Mouse (Mus musculus) fibroblast of lung, adult 2 months (primary cell): ENCODE measurements at regions not wholly inside any gene's neighbourhood (a gene's known extent, or its start where the extent isn't known, plus 50 kb on each side); places are given as distances from the start of the nearest gene placed in this dataset.

Experiments
- DNase-seq: peaks from one replicate; pipeline ENCODE4 v3.0.0-alpha.2; 2011; ENCODE audit warnings: low read depth

DNA sequence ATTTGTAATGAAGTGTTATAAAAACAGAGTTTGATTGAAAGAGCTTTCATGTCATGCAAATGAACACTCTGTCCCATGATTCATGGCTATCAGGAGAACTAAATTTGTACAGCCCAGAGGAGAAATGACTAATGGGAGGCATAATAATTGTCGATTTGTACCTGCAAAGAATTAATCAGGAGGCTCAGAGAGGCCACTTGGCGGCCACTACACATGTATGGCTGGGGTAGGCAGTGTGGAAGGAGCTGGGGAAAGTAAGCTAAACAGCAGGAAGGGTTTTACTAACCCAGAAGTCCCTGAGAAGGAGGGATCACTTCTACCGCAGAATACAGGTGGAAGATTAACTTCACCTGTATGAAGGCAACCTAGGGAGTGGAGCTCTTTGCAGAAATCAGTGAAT lies 145.9 kb upstream of the Vstm2b start:
- no peak for DNase-seq

DNA sequence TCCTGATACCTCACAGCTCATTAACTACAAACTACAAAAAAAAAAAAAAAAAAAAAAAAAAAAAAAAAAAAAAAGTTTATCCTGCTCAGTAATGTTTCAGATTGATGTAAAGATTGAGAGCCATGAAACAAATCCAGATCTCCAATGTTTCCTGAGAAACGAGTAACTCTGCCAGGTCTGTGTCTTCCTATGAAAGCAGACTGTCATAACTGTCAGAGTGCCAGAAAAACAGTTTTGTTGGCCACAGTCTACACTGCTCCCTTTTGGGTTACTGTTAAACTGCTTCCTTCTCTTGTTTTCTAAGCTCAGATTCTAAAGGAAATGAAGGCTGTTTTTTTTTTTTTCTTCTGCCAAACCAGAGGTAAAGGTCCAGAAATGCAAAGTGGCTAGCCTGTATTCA lies 144.6 kb upstream of the Vstm2b start:
- no peak for DNase-seq

DNA sequence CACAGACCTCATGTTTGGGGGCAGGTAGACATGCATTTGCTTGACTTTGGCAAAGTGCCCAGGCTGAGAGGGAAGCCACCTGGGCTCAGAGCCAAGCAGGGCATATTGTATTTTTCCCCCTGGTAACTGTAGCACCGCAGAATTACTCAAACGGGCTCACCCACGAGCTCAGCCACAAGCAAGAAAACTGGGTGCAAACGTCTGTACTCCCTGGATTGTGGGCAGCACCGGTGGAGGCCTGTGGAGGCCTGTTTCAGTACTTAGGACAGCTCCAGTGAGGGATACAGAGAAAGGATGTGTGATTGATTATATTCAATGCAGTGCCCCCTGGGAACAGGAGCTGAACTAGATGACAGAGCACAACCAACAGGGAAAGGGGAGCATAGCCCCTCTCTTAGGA lies 135.6 kb upstream of the Vstm2b start:
- DNase-seq, result no peak

DNA sequence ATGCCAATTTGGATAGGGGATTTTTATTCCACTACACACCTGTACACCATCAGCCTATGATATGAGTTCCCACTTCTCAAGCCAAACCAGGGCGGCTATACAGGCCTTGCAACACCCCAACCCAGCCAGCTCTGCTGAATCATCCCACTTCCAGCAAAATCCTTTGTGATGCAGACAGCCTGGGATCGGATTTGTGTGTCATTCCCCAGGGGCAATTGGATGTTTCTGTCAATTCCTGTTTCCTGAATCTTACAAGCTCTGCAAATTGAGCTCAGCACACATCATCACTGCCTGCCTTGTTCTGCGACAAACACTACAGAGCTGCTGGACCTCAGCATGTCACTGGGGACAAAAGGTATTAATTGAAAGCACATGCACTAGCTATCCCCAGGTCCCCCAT lies 132.0 kb upstream of the Vstm2b start:
- no peak for DNase-seq

DNA sequence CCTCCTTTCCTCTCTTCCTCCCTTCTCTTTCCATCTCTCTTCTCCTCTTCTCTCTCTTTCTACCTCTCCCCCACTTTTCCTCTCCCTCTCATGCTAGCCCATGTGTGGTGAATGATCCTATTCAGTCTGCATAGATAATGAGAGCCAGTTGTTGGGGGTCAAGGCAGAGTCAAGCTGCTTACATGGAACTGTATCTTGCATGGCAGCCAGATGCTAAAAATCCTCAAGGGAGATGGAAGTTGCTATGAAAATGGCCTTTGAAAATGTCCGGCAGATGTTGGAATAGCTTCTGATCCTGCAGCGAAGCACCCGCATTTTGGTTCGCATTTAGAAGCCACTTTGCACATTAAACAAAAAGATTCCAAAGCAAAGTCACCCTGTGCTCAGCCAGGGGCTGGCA lies 121.9 kb upstream of the Vstm2b start:
- DNase-seq, result no peak

DNA sequence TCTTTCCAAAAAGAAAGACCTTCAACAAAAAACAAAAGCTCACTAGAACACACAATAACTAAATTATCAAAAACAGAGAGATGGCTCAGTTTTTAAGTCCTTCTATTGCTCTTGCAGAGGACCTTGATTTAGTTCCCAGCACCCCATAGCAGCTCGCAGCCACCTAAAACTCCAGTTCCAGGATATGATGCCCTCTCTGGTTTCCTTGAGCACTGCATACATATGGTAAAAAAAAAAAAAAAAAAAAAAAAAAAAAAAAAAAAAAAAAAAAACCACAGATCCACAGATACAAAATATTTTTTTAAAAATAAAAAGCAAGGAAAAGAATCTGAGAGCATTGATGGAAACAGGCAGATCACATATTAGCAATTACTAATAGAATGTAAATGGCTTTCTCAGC lies 113.2 kb upstream of the Vstm2b start:
- DNase-seq, result no peak

DNA sequence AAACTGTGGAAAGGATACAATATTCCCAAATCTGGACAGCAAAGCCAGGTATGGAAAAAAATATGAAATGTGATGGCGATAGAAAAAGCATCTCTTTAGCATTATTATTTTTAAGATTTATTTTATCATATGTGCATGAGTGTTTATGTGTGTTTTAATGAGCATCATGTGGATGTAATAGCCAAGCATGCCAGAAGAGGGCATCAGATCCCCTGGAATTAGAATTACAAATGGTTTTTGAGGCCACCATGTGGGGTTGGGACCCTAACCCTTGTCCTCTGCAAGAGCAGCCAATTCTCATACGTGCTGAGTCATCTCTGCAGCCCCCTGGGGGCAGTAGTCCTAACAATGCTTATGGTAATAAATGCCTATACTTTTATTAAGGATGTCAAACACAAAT lies 111.4 kb upstream of the Vstm2b start:
- no peak for DNase-seq

DNA sequence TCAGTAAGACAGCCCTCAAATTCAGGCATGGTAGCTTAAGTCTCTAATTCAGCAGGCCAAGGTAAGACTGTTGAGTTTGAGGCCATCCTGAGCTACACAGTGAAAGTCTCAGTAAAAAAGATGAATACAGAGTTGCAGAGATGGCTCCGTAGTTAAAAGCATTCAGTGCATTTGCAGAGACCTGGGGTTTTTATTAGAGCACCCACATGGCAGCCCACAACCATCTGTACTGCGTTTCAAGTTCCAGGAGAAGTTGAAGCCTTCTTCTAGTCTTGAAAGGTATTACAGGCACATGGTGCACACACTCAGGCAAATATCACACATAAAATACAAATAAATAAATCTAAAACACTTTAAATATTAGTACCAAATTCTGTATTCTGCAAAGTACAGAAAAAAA lies 109.6 kb upstream of the Vstm2b start:
- no peak for DNase-seq

DNA sequence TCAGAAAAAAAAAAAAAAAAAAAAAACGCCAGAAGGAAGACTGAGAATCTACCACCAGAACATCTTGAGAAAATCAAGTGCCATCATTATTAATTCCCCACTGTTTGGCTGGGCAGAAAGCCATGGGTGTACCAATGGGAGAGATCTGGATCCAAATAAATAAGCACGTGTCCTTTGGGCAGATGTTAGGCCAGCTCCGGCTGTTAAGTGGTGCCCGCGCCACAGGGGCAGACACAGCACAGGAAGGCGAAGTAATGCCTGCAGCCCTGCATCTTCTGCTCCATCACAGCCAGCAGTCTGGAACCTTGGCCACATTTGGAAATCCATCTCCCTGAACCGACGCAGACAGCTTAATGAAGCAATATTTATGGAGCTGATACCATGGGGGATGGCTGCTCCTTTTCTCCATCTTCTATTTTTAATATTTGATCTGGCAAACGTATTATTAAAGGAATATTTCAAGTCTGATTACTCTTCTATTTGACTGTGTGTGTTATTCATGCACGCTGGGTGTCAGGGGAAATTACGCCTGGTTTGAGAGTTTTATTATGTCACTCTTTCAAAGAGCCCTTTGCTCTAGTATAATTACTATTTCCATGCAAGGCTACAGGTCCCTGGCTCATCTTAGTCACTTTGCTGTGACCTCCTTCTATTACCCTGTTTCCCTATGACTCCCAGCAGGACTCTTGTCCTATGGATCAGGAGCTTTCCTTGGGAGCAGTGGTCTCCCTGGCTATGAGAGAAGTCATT lies 103.5 kb upstream of the Vstm2b start:
- DNase-seq, result no peak

DNA sequence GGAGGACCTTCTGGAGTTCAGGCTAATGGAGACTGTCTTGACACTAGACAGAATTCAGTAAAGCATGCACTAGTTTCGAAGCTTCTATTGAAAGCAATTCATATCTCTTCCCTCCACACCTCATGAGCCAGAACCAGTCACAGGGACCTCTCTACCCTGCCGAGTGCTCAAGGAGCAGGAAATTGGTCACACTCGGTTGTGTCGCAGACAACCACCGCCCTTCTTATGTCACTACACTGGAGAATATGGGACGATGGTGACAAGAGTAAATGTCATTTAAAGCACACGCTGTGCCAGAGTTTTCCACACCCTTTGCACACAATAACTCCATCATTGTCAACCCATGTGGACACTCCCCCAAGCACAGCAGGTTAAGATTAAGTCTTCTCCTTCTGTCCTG lies 98.3 kb upstream of the Vstm2b start:
- no peak for DNase-seq

DNA sequence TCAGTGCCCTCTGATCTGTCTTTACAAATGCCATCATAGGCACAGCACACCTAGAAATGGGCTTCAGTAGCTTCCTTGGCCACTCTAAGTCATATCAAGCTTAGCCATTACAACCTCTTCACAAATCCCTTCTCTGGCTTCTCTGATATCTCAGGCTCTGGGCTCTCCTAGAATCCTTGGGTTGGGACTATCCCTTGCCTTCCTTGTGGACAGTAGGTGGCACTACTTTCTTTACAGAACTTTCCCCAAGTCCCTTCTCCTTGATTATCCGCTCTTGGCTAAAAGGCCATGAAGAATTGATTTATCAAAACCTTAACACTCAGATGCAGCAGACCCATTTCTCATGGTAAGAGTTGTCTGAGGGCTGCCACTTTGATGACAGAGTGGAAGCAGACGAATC lies 96.8 kb upstream of the Vstm2b start:
- no peak for DNase-seq

DNA sequence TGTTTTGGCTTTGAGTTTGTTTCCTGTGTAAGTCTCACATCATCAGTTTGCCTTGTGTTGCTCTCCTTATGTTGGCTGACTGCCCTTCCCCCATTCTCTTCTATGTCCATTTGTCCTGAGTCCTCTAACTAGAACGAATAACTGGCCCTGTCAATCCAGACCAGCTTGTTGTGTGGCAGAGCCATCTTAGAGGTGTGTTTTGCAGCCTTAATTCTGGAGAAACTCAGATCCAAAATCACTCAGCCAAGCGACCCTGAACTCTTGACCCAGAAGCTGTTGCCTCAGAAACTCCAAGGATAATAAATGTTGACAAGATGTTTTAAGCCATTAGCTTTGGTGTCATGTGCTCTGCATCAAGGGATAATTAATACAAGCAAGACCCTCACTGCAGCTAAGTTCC lies 92.9 kb upstream of the Vstm2b start:
- no peak for DNase-seq

DNA sequence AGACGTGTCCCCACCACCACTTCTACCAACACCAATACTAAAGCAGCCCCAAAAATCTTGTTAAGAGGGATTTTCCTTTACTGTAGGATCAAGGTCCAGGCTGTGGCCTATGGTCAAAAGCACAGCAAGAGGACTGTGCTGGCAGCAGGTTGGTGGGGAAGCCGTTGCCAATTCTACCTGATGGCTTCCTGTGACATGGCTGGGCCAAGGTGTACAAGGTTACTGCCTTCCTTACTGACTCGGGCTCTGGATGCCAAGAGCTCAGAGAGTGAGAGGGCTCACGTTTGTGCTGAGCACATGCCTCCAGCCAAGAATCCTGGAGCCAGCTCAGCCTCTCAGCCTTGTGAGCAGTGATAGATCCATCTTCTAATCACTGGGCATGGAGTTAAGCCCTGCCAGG lies 92.3 kb upstream of the Vstm2b start:
- no peak for DNase-seq

DNA sequence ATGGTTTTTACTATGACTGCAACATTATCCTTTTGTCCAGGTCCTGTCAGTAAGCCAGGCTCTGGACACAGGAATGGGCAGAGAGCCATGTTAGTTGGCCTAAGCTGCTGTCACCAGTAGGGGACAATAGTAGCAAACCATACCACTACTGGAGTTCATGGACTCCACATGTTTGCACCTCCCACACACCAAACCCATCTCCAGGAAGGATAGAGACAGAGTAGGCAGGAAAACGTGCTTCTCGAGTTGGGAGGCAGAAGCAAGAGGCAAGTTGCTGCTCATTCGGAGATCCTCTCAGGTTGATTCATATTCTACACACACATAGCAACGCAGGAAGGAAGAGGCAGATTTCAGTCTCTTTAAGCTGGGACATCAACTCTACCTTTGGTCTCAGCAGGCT lies 85.2 kb upstream of the Vstm2b start:
- DNase-seq, result no peak

DNA sequence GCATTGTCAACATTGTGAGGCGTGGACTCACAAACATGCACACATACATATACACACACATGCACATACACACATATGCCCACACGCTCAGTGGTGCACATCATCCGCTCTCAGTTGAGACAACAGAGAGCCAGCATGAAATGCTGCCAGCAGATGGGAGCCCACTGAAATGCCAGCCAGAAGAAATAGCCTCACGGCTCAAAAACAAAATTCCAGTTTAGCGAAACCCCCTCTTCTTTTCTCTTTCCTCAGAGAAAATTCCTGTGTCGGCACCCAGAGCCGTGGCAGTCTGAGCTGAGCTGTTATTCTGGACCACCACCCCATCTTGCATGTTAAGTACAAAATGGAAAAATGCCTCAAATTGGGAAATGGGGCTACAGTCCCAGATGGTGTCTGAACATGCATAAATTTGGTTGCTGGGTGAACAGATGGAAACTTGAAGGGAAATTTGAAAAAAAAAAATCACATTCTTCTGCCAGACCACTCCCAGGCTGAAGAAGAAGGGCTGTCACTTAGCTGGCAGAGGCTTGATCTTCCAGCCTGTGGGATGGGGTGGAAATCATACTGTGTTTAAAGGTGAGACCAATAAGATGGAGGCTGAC lies 72.9 kb upstream of the Vstm2b start:
- no peak for DNase-seq

DNA sequence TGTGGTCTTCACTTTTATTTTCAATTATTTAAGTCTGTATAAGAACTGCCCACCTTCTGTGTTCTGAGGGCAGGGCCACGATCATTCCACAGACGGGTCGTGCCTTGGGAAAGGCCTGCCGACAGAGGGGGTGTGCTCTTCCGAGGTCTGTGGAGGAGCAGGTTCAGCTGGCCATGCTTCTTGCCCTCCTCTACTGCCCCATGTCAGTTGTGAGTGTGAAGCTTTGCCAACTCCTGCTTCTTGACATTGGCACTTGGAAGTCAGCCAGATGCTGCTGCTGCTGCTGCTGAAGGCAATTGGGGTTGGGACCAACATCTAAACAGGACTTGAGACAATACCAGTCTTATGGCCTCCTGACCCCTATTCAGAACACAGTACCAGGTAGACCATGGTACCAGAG lies 68.6 kb upstream of the Vstm2b start:
- no peak for DNase-seq

DNA sequence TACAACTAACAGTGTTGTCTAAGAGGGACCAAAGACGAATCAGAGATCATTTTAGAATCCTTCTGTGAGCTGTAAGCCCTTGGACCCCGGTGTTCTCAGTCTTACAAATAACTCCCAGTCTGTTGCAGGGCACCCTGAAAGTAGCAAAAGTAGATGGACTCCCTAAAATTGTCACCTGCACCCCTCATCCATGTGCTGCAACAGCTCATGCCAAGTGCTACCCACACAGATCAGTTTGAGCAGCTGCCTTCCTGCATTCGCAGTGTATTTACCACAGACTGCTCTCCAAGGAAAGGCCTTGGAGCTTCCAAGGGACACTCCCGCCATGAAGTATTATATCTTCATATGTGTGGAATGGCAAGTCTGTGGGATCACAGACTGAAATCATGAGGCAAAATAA lies 66.5 kb upstream of the Vstm2b start:
- no peak for DNase-seq

DNA sequence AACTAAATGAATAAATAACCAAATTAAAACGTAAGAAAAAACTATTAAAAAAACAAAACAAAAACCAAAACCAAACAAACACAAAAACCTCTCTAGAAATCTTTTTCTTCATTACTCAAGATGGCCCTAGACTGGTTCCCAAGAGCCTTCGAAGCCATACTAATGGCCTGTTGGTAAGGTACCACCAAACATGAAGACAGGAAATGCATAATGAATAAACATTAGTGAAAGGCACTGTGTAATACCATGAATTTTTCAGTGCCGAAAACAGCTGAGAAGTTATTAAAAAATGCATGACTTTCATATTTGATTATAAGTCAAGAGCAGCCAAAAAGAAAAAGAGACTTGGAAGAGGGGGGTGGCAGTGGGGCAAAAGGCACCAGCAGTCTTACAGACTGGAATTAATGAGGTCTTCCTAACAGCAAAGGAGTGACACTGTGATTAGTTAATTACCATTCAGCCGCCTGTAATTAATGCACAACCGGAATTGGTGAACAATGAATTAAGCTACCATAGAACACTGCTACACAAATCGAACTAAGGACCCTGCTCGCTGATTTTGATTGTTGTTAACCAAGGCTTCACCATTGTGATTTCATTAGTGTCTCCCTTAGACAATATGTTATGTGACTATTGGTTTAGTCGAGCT lies 55.7 kb upstream of the Vstm2b start:
- no peak for DNase-seq

DNA sequence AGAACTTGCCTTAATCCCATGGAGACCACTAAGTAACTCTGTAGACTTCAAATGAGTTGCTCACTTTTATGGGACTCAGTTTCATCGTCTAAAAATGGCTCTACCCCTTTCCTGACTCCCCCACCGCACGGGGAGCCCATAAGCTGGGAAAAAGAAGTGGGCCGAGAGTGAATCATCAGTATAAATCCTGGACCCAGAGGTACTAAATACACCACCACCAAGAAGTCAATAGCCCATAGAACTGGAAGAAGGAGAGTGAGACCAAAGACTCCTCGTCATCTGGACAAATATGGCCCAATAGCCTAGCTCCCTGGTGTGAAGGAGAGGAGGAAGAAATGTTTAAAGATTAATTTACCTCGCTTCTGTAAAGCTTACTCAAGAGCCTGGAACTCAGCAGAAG lies 51.6 kb upstream of the Vstm2b start:
- no peak for DNase-seq
